16 mouse cellular contexts compared by ENCODE assay signal in the genomic region with DNA sequence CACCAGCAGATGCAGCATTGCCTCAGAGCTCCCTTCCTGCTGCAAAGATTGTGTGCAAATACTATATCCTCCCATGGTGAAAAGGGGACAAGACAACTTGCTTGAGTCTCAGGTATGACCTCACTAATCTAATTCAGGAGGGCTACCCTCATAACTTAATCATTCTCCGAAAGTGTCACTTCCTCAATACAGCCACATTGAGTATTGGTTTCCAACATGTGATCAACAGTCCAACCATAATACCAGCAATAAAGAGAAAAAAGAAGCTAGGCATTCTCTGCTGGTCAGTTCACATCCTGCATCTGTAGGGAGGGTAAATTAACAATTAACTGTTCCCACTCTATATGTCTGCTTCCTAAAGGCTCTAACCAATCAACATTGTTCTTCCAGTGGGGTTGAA.
"Had no signal": no experiment of that assay in that cellular context is flagged by ENCODE, and none has a peak within 500 bp of the region (broad histone marks: within the 10 kb centered on the region; RNA-seq: fewer than 3 reads in every experiment).

No protein-coding gene starts in this region.

- H3K27ac ChIP-seq: neural tube, embryonic 13.5 days; neural tube, embryonic 15.5 days; stomach, embryonic 15.5 days; stomach, postnatal 0 days had no signal

- H3K4me3 ChIP-seq: neural tube, embryonic 13.5 days; neural tube, embryonic 15.5 days; stomach, embryonic 15.5 days had no signal

- H3K4me2 ChIP-seq: neural tube, embryonic 13.5 days; neural tube, embryonic 15.5 days; stomach, embryonic 15.5 days had no signal

- DNase-seq: retina, postnatal 1 day; right cerebral cortex, adult 18-20 months; right cerebral cortex, postnatal 14 days; right cerebral cortex, postnatal 25 days; right cerebral cortex, postnatal 4 days; spleen, adult 18-20 months; thymus, adult 18-20 months; thymus, adult 2 months; thymus, postnatal 14 days; thymus, postnatal 25 days; thymus, postnatal 36 days; thymus, postnatal 4 days had no signal

- H3K36me3 ChIP-seq: neural tube, embryonic 13.5 days; neural tube, embryonic 15.5 days; stomach, embryonic 15.5 days had no signal

- H3K9ac ChIP-seq: neural tube, embryonic 13.5 days; neural tube, embryonic 15.5 days; stomach, embryonic 15.5 days had no signal

- H3K27me3 ChIP-seq: neural tube, embryonic 13.5 days; neural tube, embryonic 15.5 days; stomach, embryonic 15.5 days had no signal

- H3K9me3 ChIP-seq: neural tube, embryonic 13.5 days; neural tube, embryonic 15.5 days; stomach, embryonic 15.5 days had no signal

- H3K4me1 ChIP-seq: neural tube, embryonic 13.5 days; neural tube, embryonic 15.5 days; stomach, embryonic 15.5 days had no signal
